In genomic region chr11:121636646-121637045, GRCm38 (mm10) we compare ENCODE assay signal across 34 mouse cellular contexts.
"Had no signal": no experiment of that assay in that cellular context is flagged by ENCODE, and none has a peak within 500 bp of the region (broad histone marks: within the 10 kb centered on the region; RNA-seq: fewer than 3 reads in every experiment).

No protein-coding gene starts in this region.

- H3K27me3 ChIP-seq: heart, embryonic 12.5 days; heart, embryonic 13.5 days; heart, embryonic 15.5 days; hindbrain, embryonic 12.5 days; hindbrain, embryonic 13.5 days; hindbrain, embryonic 15.5 days; intestine, embryonic 15.5 days; kidney, embryonic 15.5 days had no signal

- H3K4me3 ChIP-seq: heart, embryonic 10.5 days; heart, embryonic 12.5 days; heart, embryonic 13.5 days; heart, embryonic 15.5 days; hindbrain, embryonic 10.5 days; hindbrain, embryonic 12.5 days; hindbrain, embryonic 13.5 days; hindbrain, embryonic 15.5 days; intestine, embryonic 15.5 days; kidney, embryonic 15.5 days; layer of hippocampus, adult 2 months had no signal

- H3K4me2 ChIP-seq: heart, embryonic 11.5 days; heart, embryonic 12.5 days; heart, embryonic 13.5 days; heart, embryonic 15.5 days; hindbrain, embryonic 12.5 days; hindbrain, embryonic 13.5 days; hindbrain, embryonic 14.5 days; hindbrain, embryonic 15.5 days; intestine, embryonic 15.5 days; kidney, embryonic 15.5 days had no signal

- H3K9me3 ChIP-seq: heart, embryonic 10.5 days; heart, embryonic 12.5 days; heart, embryonic 13.5 days; heart, embryonic 15.5 days; hindbrain, embryonic 10.5 days; hindbrain, embryonic 12.5 days; hindbrain, embryonic 13.5 days; hindbrain, embryonic 15.5 days; intestine, embryonic 15.5 days; kidney, embryonic 15.5 days had no signal

- H3K4me1 ChIP-seq: heart, embryonic 10.5 days; heart, embryonic 12.5 days; heart, embryonic 13.5 days; heart, embryonic 15.5 days; hindbrain, embryonic 10.5 days; hindbrain, embryonic 15.5 days; intestine, embryonic 15.5 days; kidney, embryonic 15.5 days had no signal

- H3K9ac ChIP-seq: heart, embryonic 12.5 days; heart, embryonic 13.5 days; heart, embryonic 15.5 days; hindbrain, embryonic 12.5 days; hindbrain, embryonic 13.5 days; hindbrain, embryonic 14.5 days; hindbrain, embryonic 15.5 days; intestine, embryonic 15.5 days; kidney, embryonic 15.5 days had no signal

- H3K27ac ChIP-seq: heart, embryonic 10.5 days; heart, embryonic 13.5 days; heart, embryonic 15.5 days; hindbrain, embryonic 10.5 days; hindbrain, embryonic 12.5 days; hindbrain, embryonic 13.5 days; hindbrain, embryonic 14.5 days; hindbrain, embryonic 15.5 days; hindbrain, postnatal 0 days; intestine, embryonic 15.5 days; kidney, embryonic 15.5 days; kidney, postnatal 0 days; layer of hippocampus, adult 2 months had no signal

- ATAC-seq: hindbrain, embryonic 16.5 days; hindbrain, postnatal 0 days; inflammation-experienced regulatory T-cells, adult 6 months; intestine, embryonic 15.5 days; intestine, embryonic 16.5 days; intestine, postnatal 0 days had no signal

- DNase-seq: heart, postnatal 10 days; heart, postnatal 14 days; heart, postnatal 4 days; kidney, adult 11 months; kidney, adult 18-20 months; kidney, adult 2 months; kidney, adult 8-10 months; kidney, adult 9 months; kidney, postnatal 10 days; kidney, postnatal 14 days; kidney, postnatal 25 days; kidney, postnatal 36 days; kidney, postnatal 4 days; layer of hippocampus, adult 9-11 months; layer of hippocampus, postnatal 36 days had no signal
